Mouse (Mus musculus) thymus, postnatal 0 days (tissue): ENCODE results near the gene Uvssa. TPM values are rescaled to one million over a fixed set of nuclear protein-coding genes. Genes with fewer than 3 reads are reported as not detected.

Source experiments
- DNase-seq: peaks from one replicate; pipeline ENCODE4 v3.0.0-alpha.2; 2015; ENCODE audit warnings: low spot score
- polyA plus RNA-seq: library from polyadenylated mRNA; unstranded; fragments of >200 nt; fragmentation: Nextera tagmentation; extraction: Ambion mirVana; gene quantifications from 2 replicates; pipeline ENCODE4 v1.2.1, GENCODE M21; 2015

Uvssa gene
- polyA plus RNA-seq, 1 experiment from 2014 or later = 10.4 TPM

GRCm38 (mm10) chr5:33372331-33373038 is 5.9 kb upstream of the Uvssa start:
- DNase-seq = no peak

- peak; percentile 37 for DNase-seq
Observed at GRCm38 (mm10) chr5:33377176-33377575, 1.2 kb upstream of the Uvssa start.

GRCm38 (mm10) chr5:33377801-33378301 is 498 bp upstream of the Uvssa start:
- peak; percentile 72 for DNase-seq

GRCm38 (mm10) chr5:33387550-33387949 is 9.2 kb downstream of the Uvssa start:
- no peak for DNase-seq

- peak; percentile 73 for DNase-seq
Observed at GRCm38 (mm10) chr5:33393803-33394202, 15.5 kb downstream of the Uvssa start.

- no peak for DNase-seq
Observed at GRCm38 (mm10) chr5:33395693-33396092, 17.3 kb downstream of the Uvssa start.

- no peak for DNase-seq
Observed at GRCm38 (mm10) chr5:33396828-33397227, 18.5 kb downstream of the Uvssa start.

- no peak for DNase-seq
Observed at GRCm38 (mm10) chr5:33400819-33401218, 22.5 kb downstream of the Uvssa start.

- no peak for DNase-seq
Observed at GRCm38 (mm10) chr5:33420313-33420712, 42.0 kb downstream of the Uvssa start.

GRCm38 (mm10) chr5:33427461-33427860 is 49.1 kb downstream of the Uvssa start:
- DNase-seq = no peak

- DNase-seq = no peak
Observed at GRCm38 (mm10) chr5:33430106-33430505, 51.8 kb downstream of the Uvssa start.

GRCm38 (mm10) chr5:33430511-33431172 is 52.3 kb downstream of the Uvssa start:
- DNase-seq = no peak

- DNase-seq = no peak
Observed at GRCm38 (mm10) chr5:33431173-33432005, 53.0 kb downstream of the Uvssa start.

- DNase-seq = no peak
Observed at GRCm38 (mm10) chr5:33432057-33432935, 53.9 kb downstream of the Uvssa start.

GRCm38 (mm10) chr5:33433201-33434138 is 55.1 kb downstream of the Uvssa start, which contains the start of gene Nkx1-1:
Gene Nkx1-1, minus strand, starts transcription at chr5:33433976.
- no peak for DNase-seq

- DNase-seq = no peak
Observed at GRCm38 (mm10) chr5:33434141-33434780, 55.9 kb downstream of the Uvssa start.

GRCm38 (mm10) chr5:33435151-33435550 is 56.8 kb downstream of the Uvssa start:
- no peak for DNase-seq

GRCm38 (mm10) chr5:33435941-33436340 is 57.6 kb downstream of the Uvssa start:
- DNase-seq = peak; percentile 13

GRCm38 (mm10) chr5:33438214-33438613 is 59.9 kb downstream of the Uvssa start:
- DNase-seq = peak; percentile 77
